Mouse (Mus musculus) c-Kit-positive CD71-positive TER-119-positive erythroid progenitor cells, embryonic 14.5 days (primary cell): ENCODE measurements around the gene Cep112.

ENCODE experiments used
- DNase-seq: peaks from one replicate; pipeline ENCODE4 v3.0.0-alpha.2; 2013; ENCODE audit warnings: low spot score

Gene Cep112

GRCm38 (mm10) chr11:108876633-108877205 is 451.7 kb downstream of the Cep112 start:
- no peak for DNase-seq

GRCm38 (mm10) chr11:108877520-108877919 is 452.5 kb downstream of the Cep112 start:
- no peak for DNase-seq

GRCm38 (mm10) chr11:108880546-108880945 is 455.6 kb downstream of the Cep112 start:
- no peak for DNase-seq

GRCm38 (mm10) chr11:108881662-108882061 is 456.7 kb downstream of the Cep112 start:
- no peak for DNase-seq

- no peak for DNase-seq
These were observed 460.4 kb downstream of the Cep112 start for GRCm38 (mm10) chr11:108885276-108885896.

- no peak for DNase-seq
These were observed 461.1 kb downstream of the Cep112 start for GRCm38 (mm10) chr11:108886060-108886459.

- DNase-seq = peak; percentile 7
These were observed 464.1 kb downstream of the Cep112 start for GRCm38 (mm10) chr11:108889121-108889520.

GRCm38 (mm10) chr11:108890544-108890943 is 465.6 kb downstream of the Cep112 start:
- DNase-seq = no peak

GRCm38 (mm10) chr11:108891111-108891870 is 466.3 kb downstream of the Cep112 start:
- DNase-seq = no peak

GRCm38 (mm10) chr11:108891871-108892380 is 466.9 kb downstream of the Cep112 start:
- no peak for DNase-seq

GRCm38 (mm10) chr11:108892406-108892805 is 467.4 kb downstream of the Cep112 start:
- DNase-seq = no peak

GRCm38 (mm10) chr11:108893232-108893790 is 468.3 kb downstream of the Cep112 start:
- DNase-seq = no peak

GRCm38 (mm10) chr11:108893855-108894510 is 469.0 kb downstream of the Cep112 start:
- no peak for DNase-seq

GRCm38 (mm10) chr11:108897034-108897433 is 472.0 kb downstream of the Cep112 start:
- DNase-seq = no peak

- no peak for DNase-seq
These were observed 473.1 kb downstream of the Cep112 start for GRCm38 (mm10) chr11:108898063-108898462.

- no peak for DNase-seq
These were observed 473.5 kb downstream of the Cep112 start for GRCm38 (mm10) chr11:108898483-108898882.

GRCm38 (mm10) chr11:108900718-108901488 is 475.9 kb downstream of the Cep112 start:
- DNase-seq = no peak

GRCm38 (mm10) chr11:108901670-108902069 is 476.7 kb downstream of the Cep112 start:
- no peak for DNase-seq

- DNase-seq = no peak
These were observed 477.3 kb downstream of the Cep112 start for GRCm38 (mm10) chr11:108902303-108902702.

GRCm38 (mm10) chr11:108906590-108907254 is 481.7 kb downstream of the Cep112 start:
- no peak for DNase-seq
